Mouse (Mus musculus) hindbrain, embryonic 16.5 days (tissue): Measurements from ENCODE around the gene 1190005I06Rik. TPM values are rescaled to one million over a fixed set of nuclear protein-coding genes. Genes with fewer than 3 reads are reported as not detected.

Experiments used
- ATAC-seq: fragments of 200-750 bp; cut with Nextera tagmentation; 2 replicates; pipeline ENCODE4 v1.8.0; 2017; ENCODE audit warnings: moderate TSS enrichment, moderate library complexity
- H3K27ac ChIP-seq: fragments of 300-500 bp; sonication (generic); 2 replicates; pipeline ENCODE4 v1.5.1; 2014; ENCODE audit warnings: low read depth, mild to moderate bottlenecking, control low read depth, low read length, moderate library complexity
- H3K27me3 ChIP-seq: fragments of 300-500 bp; sonication (generic); replicated peaks from 2 replicates; pipeline ENCODE4 v1.6.1; 2014; ENCODE audit warnings: low read length; ENCODE audit not compliant: control insufficient read depth, insufficient read depth
- H3K36me3 ChIP-seq: fragments of 300-500 bp; sonication (generic); 2 replicates; pipeline ENCODE4 v1.6.1; 2014; ENCODE audit warnings: mild to moderate bottlenecking, low read length, moderate library complexity, mixed read lengths; ENCODE audit not compliant: control insufficient read depth, insufficient read depth
- H3K4me1 ChIP-seq: fragments of 300-500 bp; sonication (generic); 2 replicates; pipeline ENCODE4 v1.6.1; 2014; ENCODE audit warnings: low read depth, low read length; ENCODE audit not compliant: control insufficient read depth, insufficient read depth
- H3K4me2 ChIP-seq: fragments of 300-500 bp; sonication (generic); 2 replicates; pipeline ENCODE4 v1.6.1; 2014; ENCODE audit warnings: mild to moderate bottlenecking, low read length, control low read depth, moderate library complexity
- H3K4me3 ChIP-seq: fragments of 300-500 bp; sonication (generic); 2 replicates; pipeline ENCODE4 v1.5.1; 2014; ENCODE audit warnings: mild to moderate bottlenecking, low read length, control low read depth, moderate library complexity
- H3K9ac ChIP-seq: fragments of 300-500 bp; sonication (generic); 2 replicates; pipeline ENCODE4 v1.6.1; 2014; ENCODE audit warnings: low read depth, mild to moderate bottlenecking, control low read depth, low read length, moderate library complexity
- H3K9me3 ChIP-seq: fragments of 300-500 bp; sonication (generic); 2 replicates; pipeline ENCODE4 v1.6.1; 2014; ENCODE audit warnings: mild to moderate bottlenecking, low read length, moderate library complexity; ENCODE audit not compliant: control insufficient read depth
- WGBS: fragments of 180-500 bp; shearing (Covaris S2); extraction: QIAGEN DNeasy Blood & Tissue Kit; methylation state at CpG from one replicate; pipeline ENCODE4 v1.1.7; 2014; 5-methylcytosine and 5-hydroxymethylcytosine counted together
- polyA plus RNA-seq: library from polyadenylated mRNA; unstranded; fragments of >200 nt; fragmentation: Nextera tagmentation; extraction: Ambion mirVana; gene quantifications from 2 replicates; pipeline ENCODE4 v1.2.1, GENCODE M21; 2015

The 1190005I06Rik gene
- polyA plus RNA-seq, 1 experiment from 2014 or later: 20.5 TPM

- peak; percentile 18; the same call in 1 of the 2 replicates for ATAC-seq
- Histone ChIP-seq H3K4me1 (peaks cover 84% of the 10 kb centered on the region), H3K9me3 (no peaks in the 10 kb centered on the region), H3K4me2 (peak overlapping the region; percentile 25), H3K9ac (peak overlapping the region; percentile 44), H3K27ac (peak overlapping the region; percentile 57), H3K27me3 (no peaks in the 10 kb centered on the region), H3K4me3 (no peak overlapping the region), H3K36me3 (no peaks in the 10 kb centered on the region)
- WGBS: 22% methylated on average over 9 of the region's 11 CpGs
Measured at GRCm38 (mm10) chr8:120559654-120560053, 87.8 kb downstream of the 1190005I06Rik start.

Other genes with a start within 250 kb of the 1190005I06Rik start
- gene Gins2, start 58.3 kb downstream of the 1190005I06Rik start, polyA plus RNA-seq: 20.6 and 22.0 TPM in 2 replicates
- 6.5 and 7.9 TPM in 2 replicates for gene Gm27021, start 20.4 kb upstream of the 1190005I06Rik start, polyA plus RNA-seq
- 1,225 and 1,379 TPM in 2 replicates for gene Cox4i1, start 20.6 kb upstream of the 1190005I06Rik start, polyA plus RNA-seq
- 118 and 124 TPM in 2 replicates for gene Emc8, start 20.9 kb upstream of the 1190005I06Rik start, polyA plus RNA-seq
- gene Irf8, start 88.7 kb upstream of the 1190005I06Rik start, polyA plus RNA-seq: 4.2 and 4.8 TPM in 2 replicates